Comparison of ENCODE assay signal across 27 mouse cellular contexts in the genomic region with DNA sequence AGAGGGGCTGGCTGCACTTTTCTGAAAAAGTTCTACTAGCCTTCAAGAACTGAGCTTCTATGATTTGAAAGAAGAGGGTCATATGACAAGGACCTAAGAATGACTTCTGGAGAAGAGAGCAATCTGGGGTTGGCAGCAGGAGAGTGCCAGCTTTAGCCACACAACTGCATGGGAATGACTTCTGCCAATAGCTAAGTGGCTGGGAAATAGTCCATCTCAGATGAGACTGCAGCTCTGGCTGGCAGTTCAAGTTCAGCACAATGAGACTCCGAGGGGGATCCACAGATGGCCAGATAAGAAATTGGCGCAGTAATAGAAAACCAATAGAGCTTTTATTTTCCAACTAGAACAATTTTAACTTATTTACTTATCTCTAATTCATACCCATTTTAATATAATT.
DNase-seq lines count a peak whose midpoint lies in the region; ATAC-seq and TF ChIP-seq lines count a peak whose summit lies in the region.
"Had no signal": no experiment of that assay in that cellular context is flagged by ENCODE, and none has a peak within 500 bp of the region (broad histone marks: within the 10 kb centered on the region; RNA-seq: fewer than 3 reads in every experiment).

No protein-coding gene starts in this region.

- no peak for TF ChIP-seq CTCF in hindbrain, postnatal 0 days (IDR thresholded peaks at IDR 0.05; ENCODE audit: low read depth)

- H3K27me3 ChIP-seq in hindbrain, postnatal 0 days (ENCODE audit: insufficient read depth, low read length): no peaks in the 10 kb centered on the region
- no peaks in the 10 kb centered on the region for H3K27me3 ChIP-seq in hindbrain, embryonic 14.5 days (ENCODE audit: control insufficient read depth, insufficient read depth, low read length)
- H3K27me3 ChIP-seq: embryonic facial prominence, embryonic 13.5 days; forebrain, embryonic 12.5 days; forebrain, embryonic 15.5 days; heart, embryonic 12.5 days; heart, embryonic 15.5 days; hindbrain, embryonic 15.5 days; intestine, embryonic 15.5 days had no signal

- H3K4me1 ChIP-seq in hindbrain, postnatal 0 days (ENCODE audit: insufficient read depth, low read length): no peaks in the 10 kb centered on the region
- H3K4me1 ChIP-seq in hindbrain, embryonic 14.5 days (replicated peaks; ENCODE audit: control insufficient read depth, insufficient read depth, low read length): no peaks in the 10 kb centered on the region
- H3K4me1 ChIP-seq: embryonic facial prominence, embryonic 10.5 days; embryonic facial prominence, embryonic 13.5 days; forebrain, embryonic 12.5 days; forebrain, embryonic 15.5 days; heart, embryonic 12.5 days; heart, embryonic 15.5 days; hindbrain, embryonic 15.5 days; intestine, embryonic 15.5 days had no signal

- H3K9me3 ChIP-seq in hindbrain, postnatal 0 days (ENCODE audit: low read length): no peaks in the 10 kb centered on the region
- H3K9me3 ChIP-seq in hindbrain, embryonic 14.5 days (ENCODE audit: control insufficient read depth, low read length): no peaks in the 10 kb centered on the region
- H3K9me3 ChIP-seq: embryonic facial prominence, embryonic 10.5 days; embryonic facial prominence, embryonic 13.5 days; forebrain, embryonic 12.5 days; forebrain, embryonic 15.5 days; heart, embryonic 12.5 days; heart, embryonic 15.5 days; hindbrain, embryonic 15.5 days; intestine, embryonic 15.5 days had no signal

- H3K36me3 ChIP-seq in hindbrain, postnatal 0 days (ENCODE audit: insufficient read depth, low read length): no peaks in the 10 kb centered on the region
- H3K36me3 ChIP-seq in hindbrain, embryonic 14.5 days (replicated peaks; ENCODE audit: control insufficient read depth, insufficient read depth): no peaks in the 10 kb centered on the region
- H3K36me3 ChIP-seq: embryonic facial prominence, embryonic 10.5 days; embryonic facial prominence, embryonic 13.5 days; forebrain, embryonic 12.5 days; forebrain, embryonic 15.5 days; heart, embryonic 12.5 days; heart, embryonic 15.5 days; hindbrain, embryonic 15.5 days; intestine, embryonic 15.5 days had no signal

- DNase-seq in cerebellum, adult 9-10 months: peak; percentile 0
- DNase-seq in cerebellum, postnatal 14 days: peak; percentile 20 to 52
- DNase-seq in cerebellum, adult 11 months: no peak
- DNase-seq in hindbrain, postnatal 0 days (ENCODE audit: low spot score): peak; percentile 20
- no peak for DNase-seq in hindbrain, embryonic 14.5 days (ENCODE audit: low spot score)
- DNase-seq in adipocyte (ENCODE audit: low spot score): peak; percentile 3
- DNase-seq: adrenal gland, postnatal 10 days; adrenal gland, postnatal 36 days; cerebellum, adult 11-12 months; cerebellum, postnatal 36 days; embryo, embryonic 11 days; gastrocnemius, postnatal 25 days; heart, adult 2 months; heart, postnatal 10 days; heart, postnatal 4 days; kidney, adult 11 months had no signal

- H3K4me2 ChIP-seq in hindbrain, postnatal 0 days (ENCODE audit: low read depth, low read length): no peak overlapping the region
- H3K4me2 ChIP-seq in hindbrain, embryonic 14.5 days (replicated peaks): no peak overlapping the region
- H3K4me2 ChIP-seq: embryonic facial prominence, embryonic 13.5 days; forebrain, embryonic 12.5 days; forebrain, embryonic 15.5 days; heart, embryonic 12.5 days; heart, embryonic 15.5 days; hindbrain, embryonic 15.5 days; intestine, embryonic 15.5 days had no signal

- no peak for ATAC-seq in cerebellum, adult (ENCODE audit: insufficient number of reproducible peaks, low FRiP score, low TSS enrichment)
- no peak for ATAC-seq in hindbrain, postnatal 0 days
- ATAC-seq in hindbrain, embryonic 14.5 days (ENCODE audit: low FRiP score): no peak
- ATAC-seq: activated CD4-positive, CD25-positive, alpha-beta regulatory T cell, adult 4 months; forebrain, embryonic 15.5 days; intestine, embryonic 15.5 days had no signal

- H3K27ac ChIP-seq in hindbrain, postnatal 0 days: no peak overlapping the region
- no peak overlapping the region for H3K27ac ChIP-seq in hindbrain, embryonic 14.5 days
- H3K27ac ChIP-seq: embryonic facial prominence, embryonic 10.5 days; embryonic facial prominence, embryonic 13.5 days; forebrain, embryonic 12.5 days; forebrain, embryonic 15.5 days; heart, adult 2 months; heart, embryonic 15.5 days; hindbrain, embryonic 15.5 days; intestine, embryonic 15.5 days had no signal

- H3K9ac ChIP-seq in hindbrain, postnatal 0 days (replicated peaks; ENCODE audit: low read length): no peak overlapping the region
- no peak overlapping the region for H3K9ac ChIP-seq in hindbrain, embryonic 14.5 days
- H3K9ac ChIP-seq: embryonic facial prominence, embryonic 13.5 days; forebrain, embryonic 12.5 days; forebrain, embryonic 15.5 days; heart, embryonic 12.5 days; heart, embryonic 15.5 days; hindbrain, embryonic 15.5 days; intestine, embryonic 15.5 days had no signal

- H3K4me3 ChIP-seq in hindbrain, postnatal 0 days (ENCODE audit: low read length): no peak overlapping the region
- H3K4me3 ChIP-seq in hindbrain, embryonic 14.5 days (replicated peaks; ENCODE audit: low read length): no peak overlapping the region
- H3K4me3 ChIP-seq: embryonic facial prominence, embryonic 10.5 days; embryonic facial prominence, embryonic 13.5 days; erythroblast, embryonic 14.5 days; forebrain, embryonic 12.5 days; forebrain, embryonic 15.5 days; heart, adult 2 months; heart, embryonic 12.5 days; heart, embryonic 15.5 days; hindbrain, embryonic 15.5 days; intestine, embryonic 15.5 days had no signal

- 65% methylated on average over 2 of the region's 2 CpGs for WGBS in hindbrain, postnatal 0 days
- WGBS in hindbrain, embryonic 14.5 days: 86% methylated on average over 2 of the region's 2 CpGs

Comparison
In these comparisons a context has a peak if more than half of its experiments do, and no peak if none do; other contexts are left out.
1. DNase-seq: peak in cerebellum, adult 9-10 months (single experiment), cerebellum, postnatal 14 days (2 of 2), hindbrain, postnatal 0 days (single experiment) and adipocyte (single experiment); none in cerebellum, adult 11 months (single experiment) and hindbrain, embryonic 14.5 days (single experiment).